Mouse (Mus musculus) ovary, postnatal 14 days (tissue): Measurements from ENCODE around the gene Nat9.
A peak's percentile ranks its signal among the peaks of the same experiment; 100 is the strongest.

Experiments used
- DNase-seq: peaks from one replicate; pipeline ENCODE4 v3.0.0; 2022; ENCODE audit warnings: low spot score

Nat9 gene

GRCm38 (mm10) chr11:115176399-115177190, 11.1 kb downstream of the Nat9 start:
- no peak for DNase-seq

GRCm38 (mm10) chr11:115173549-115174339, 13.9 kb downstream of the Nat9 start:
- no peak for DNase-seq

- DNase-seq = no peak
Measured at GRCm38 (mm10) chr11:115172825-115173287, 14.8 kb downstream of the Nat9 start.

- no peak for DNase-seq
Measured at GRCm38 (mm10) chr11:115171125-115171524, 16.5 kb downstream of the Nat9 start.

GRCm38 (mm10) chr11:115169430-115169829, 18.2 kb downstream of the Nat9 start:
- DNase-seq = no peak

GRCm38 (mm10) chr11:115167631-115168249, 19.9 kb downstream of the Nat9 start:
- no peak for DNase-seq

- no peak for DNase-seq
Measured at GRCm38 (mm10) chr11:115166776-115167175, 20.9 kb downstream of the Nat9 start.

GRCm38 (mm10) chr11:115164976-115165374, 22.7 kb downstream of the Nat9 start:
- DNase-seq = no peak

- DNase-seq = no peak
Measured at GRCm38 (mm10) chr11:115164341-115164975, 23.2 kb downstream of the Nat9 start.

- DNase-seq = no peak
Measured at GRCm38 (mm10) chr11:115163568-115164150, 24.0 kb downstream of the Nat9 start.

GRCm38 (mm10) chr11:115162832-115163480, 24.7 kb downstream of the Nat9 start, which contains the start of gene Slc9a3r1:
Gene Slc9a3r1 (plus strand): TSS chr11:115163341.
- DNase-seq = peak; percentile 94

GRCm38 (mm10) chr11:115162205-115162601, 25.5 kb downstream of the Nat9 start:
- DNase-seq = no peak

- no peak for DNase-seq
Measured at GRCm38 (mm10) chr11:115161578-115162204, 26.0 kb downstream of the Nat9 start.

GRCm38 (mm10) chr11:115160883-115161577, 26.6 kb downstream of the Nat9 start:
- DNase-seq = peak; percentile 71

GRCm38 (mm10) chr11:115160016-115160797, 27.5 kb downstream of the Nat9 start:
- DNase-seq = peak; percentile 82

- no peak for DNase-seq
Measured at GRCm38 (mm10) chr11:115157933-115158719, 29.5 kb downstream of the Nat9 start.

- DNase-seq = no peak
Measured at GRCm38 (mm10) chr11:115155053-115155634, 32.5 kb downstream of the Nat9 start.

GRCm38 (mm10) chr11:115153699-115154292, 33.9 kb downstream of the Nat9 start:
- DNase-seq = peak; percentile 56
